Mouse (Mus musculus): ENCODE results near the gene Syt13. TPM values are rescaled to one million over a fixed set of nuclear protein-coding genes. Genes with fewer than 3 reads are reported as not detected.

Gene Syt13
- total RNA-seq, 2 experiments from 2014 or later: 0.32 to 0.75 TPM

Other genes with a start within 250 kb of the Syt13 start
- 1 to 10 TPM; 8.4 to 9.5 TPM for gene Prdm11, start 131.1 kb downstream of the Syt13 start, total RNA-seq (2021)

Data from heart, adult 18-20 months (tissue).